Mouse (Mus musculus) left cerebral cortex, adult 2 months (tissue): ENCODE measurements at regions not wholly inside any gene's neighbourhood (a gene's known extent, or its start where the extent isn't known, plus 50 kb on each side); places are given as distances from the start of the nearest gene placed in this dataset.

Experiments used
- DNase-seq, 2 experiments: peaks; one replicate each; pipeline ENCODE4 v3.0.0; 2021 to 2022; ENCODE audit warnings: low spot score in 2 of 2, mixed read lengths in 1 of 2; ENCODE audit errors: extremely low spot score in 1 of 2
- H3K27ac ChIP-seq: fragments of 200-600 bp; 2 replicates; pipeline ENCODE4 v1.8.1; 2022
- H3K4me3 ChIP-seq: fragments of 200-600 bp; 2 replicates; pipeline ENCODE4 v1.8.1; 2022
- CTCF ChIP-seq: fragments of 200-600 bp; IDR thresholded peaks from 2 replicates; pipeline ENCODE4 v1.8.1; 2022; ENCODE audit warnings: antibody characterized with exemption, mild to moderate bottlenecking, moderate library complexity
- intact Hi-C: fragments of 180-260 bp; cut with DNase I; formaldehyde crosslinking; loops from one replicate; pipeline ENCODE4 v1.15.1; 2025

DNA sequence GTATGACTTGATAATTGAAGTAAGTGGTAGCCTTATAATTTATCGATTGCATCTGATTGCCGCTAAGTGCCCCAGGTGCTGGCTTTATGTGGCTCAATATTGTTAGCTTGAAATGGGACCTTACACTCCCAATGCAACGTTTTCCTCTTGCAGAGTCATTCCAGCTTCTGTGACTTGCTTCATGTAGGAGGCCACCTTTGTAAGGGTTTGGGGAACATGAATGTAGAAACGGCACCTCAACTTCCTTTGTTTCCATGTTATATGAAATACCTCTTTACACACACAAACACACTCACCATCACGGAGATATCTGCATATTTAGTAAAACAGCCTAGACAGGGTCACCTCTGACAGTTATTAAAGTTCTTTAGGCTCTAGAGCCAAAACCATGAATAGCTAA, 59.4 kb upstream of the Cep78 start:
- intact Hi-C loops = no loop called here
- no peak for TF ChIP-seq CTCF
- Histone ChIP-seq H3K27ac (no peak overlapping the region), H3K4me3 (no peak overlapping the region)
- no peak for DNase-seq

- no peak overlapping the region for H3K4me3 ChIP-seq
- no peak for DNase-seq
- TF ChIP-seq CTCF = no peak
- H3K27ac ChIP-seq = no peak overlapping the region
- intact Hi-C loops = no loop called here
Measured at GRCm38 (mm10) chr19:16043007-16043406, 58.2 kb upstream of the Cep78 start.

DNA sequence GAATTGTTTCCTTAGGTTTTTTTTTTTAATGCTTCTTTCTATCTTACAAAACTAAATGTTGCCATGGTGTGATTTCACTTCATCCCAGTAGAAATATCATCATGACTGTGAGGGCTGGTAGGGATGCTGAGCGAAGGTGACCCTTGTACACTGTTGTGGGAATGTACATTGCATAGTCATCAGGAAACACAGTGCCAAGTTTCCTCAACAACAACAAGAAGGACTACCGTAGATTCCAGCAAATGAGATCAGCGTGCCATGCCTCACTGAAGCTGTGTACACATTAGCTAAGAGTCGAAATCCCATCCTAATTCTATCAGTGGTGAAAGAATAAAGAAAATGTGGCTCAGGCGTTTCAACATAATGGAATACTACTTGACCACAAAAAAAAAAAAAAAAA, 57.1 kb upstream of the Cep78 start:
- no peak overlapping the region for H3K4me3 ChIP-seq
- intact Hi-C loops = no loop called here
- DNase-seq = no peak
- no peak for TF ChIP-seq CTCF
- H3K27ac ChIP-seq = no peak overlapping the region

GRCm38 (mm10) chr19:16037806-16038205, 53.0 kb upstream of the Cep78 start:
- no peak for DNase-seq
- Histone ChIP-seq H3K4me3 (no peak overlapping the region), H3K27ac (no peak overlapping the region)
- intact Hi-C loops = no loop called here
- no peak for TF ChIP-seq CTCF
